Mouse (Mus musculus) intestine, embryonic 15.5 days (tissue): ENCODE results near the gene Apc2. TPM values are rescaled to one million over a fixed set of nuclear protein-coding genes. Genes with fewer than 3 reads are reported as not detected.
"Not testable (repeated sequence)": the region's sequence is repeated elsewhere in the genome, so short reads cannot be mapped to it uniquely, and the experiment has no call there.

Experiments used
- ATAC-seq: fragments of 200-750 bp; cut with Nextera tagmentation; 2 replicates; pipeline ENCODE4 v1.8.0; 2017; ENCODE audit warnings: moderate TSS enrichment, moderate library complexity
- H3K27ac ChIP-seq: fragments of 300-500 bp; sonication (generic); 2 replicates; pipeline ENCODE4 v1.5.1; 2015; ENCODE audit warnings: mild to moderate bottlenecking, inconsistent platforms
- H3K27me3 ChIP-seq: fragments of 300-500 bp; sonication (generic); replicated peaks from 2 replicates; pipeline ENCODE4 v1.6.1; 2015; ENCODE audit warnings: inconsistent platforms
- H3K36me3 ChIP-seq: fragments of 300-500 bp; sonication (generic); 2 replicates; pipeline ENCODE4 v1.6.1; 2015; ENCODE audit warnings: inconsistent platforms
- H3K4me1 ChIP-seq: fragments of 300-500 bp; sonication (generic); replicated peaks from 2 replicates; pipeline ENCODE4 v1.6.1; 2015; ENCODE audit warnings: inconsistent platforms
- H3K4me2 ChIP-seq: fragments of 300-500 bp; sonication (generic); replicated peaks from 2 replicates; pipeline ENCODE4 v1.6.1; 2015; ENCODE audit warnings: mild to moderate bottlenecking, inconsistent platforms
- H3K4me3 ChIP-seq: fragments of 300-500 bp; sonication (generic); replicated peaks from 2 replicates; pipeline ENCODE4 v1.5.1; 2015; ENCODE audit warnings: inconsistent platforms
- H3K9ac ChIP-seq: fragments of 300-500 bp; sonication (generic); 2 replicates; pipeline ENCODE4 v1.6.1; 2015; ENCODE audit warnings: inconsistent platforms
- H3K9me3 ChIP-seq: fragments of 300-500 bp; sonication (generic); 2 replicates; pipeline ENCODE4 v1.6.1; 2016; ENCODE audit warnings: inconsistent platforms
- WGBS: fragments of 180-500 bp; shearing (Covaris S2); methylation state at CpG from one replicate; pipeline ENCODE4 v1.1.7; 2015; 5-methylcytosine and 5-hydroxymethylcytosine counted together
- polyA plus RNA-seq: library from polyadenylated mRNA; unstranded; fragments of >200 nt; fragmentation: Nextera tagmentation; extraction: Ambion mirVana; gene quantifications from 2 replicates; pipeline ENCODE4 v1.2.1, GENCODE M21; 2015

The Apc2 gene
- polyA plus RNA-seq, 1 experiment from 2014 or later: 6.5 TPM

- H3K4me2 ChIP-seq: peak overlapping the region; percentile 67
- H3K9ac ChIP-seq: no peak overlapping the region
- H3K9me3 ChIP-seq: no peaks in the 10 kb centered on the region
- 35% methylated on average over 13 of the region's 13 CpGs for WGBS
- peak overlapping the region; percentile 36; the same call in 1 of the 2 replicates for H3K27ac ChIP-seq
- H3K4me1 ChIP-seq: peaks cover 57% of the 10 kb centered on the region
- ATAC-seq: 0 out of 2 replicates have a peak, but pooled peaks have one; percentile 1
- H3K27me3 ChIP-seq: peaks cover 62% of the 10 kb centered on the region
- peak overlapping the region; percentile 32 for H3K4me3 ChIP-seq
- H3K36me3 ChIP-seq: no peaks in the 10 kb centered on the region
Measured at GRCm38 (mm10) chr10:80343425-80343895, 47.7 kb downstream of the Apc2 start.

GRCm38 (mm10) chr10:80344131-80344661 lies 48.4 kb downstream of the Apc2 start:
- Histone ChIP-seq H3K9me3 (no peaks in the 10 kb centered on the region), H3K4me1 (peaks cover 65% of the 10 kb centered on the region), H3K27ac (peak overlapping the region; percentile 61), H3K9ac (no peak overlapping the region), H3K4me3 (no peak overlapping the region), H3K36me3 (no peaks in the 10 kb centered on the region), H3K4me2 (peak overlapping the region; percentile 67), H3K27me3 (peaks cover 70% of the 10 kb centered on the region)
- WGBS: 31% methylated on average over 9 of the region's 9 CpGs
- ATAC-seq: peak; percentile 14; the same call in 1 of the 2 replicates

- peaks cover 66% of the 10 kb centered on the region for H3K4me1 ChIP-seq
- peak overlapping the region; percentile 67 for H3K4me2 ChIP-seq
- WGBS: 3% methylated on average over 16 of the region's 16 CpGs
- H3K27me3 ChIP-seq: peaks cover 78% of the 10 kb centered on the region
- H3K27ac ChIP-seq: 0 out of 2 replicates have a peak overlapping the region, but pooled peaks have one; percentile 61
- no peaks in the 10 kb centered on the region for H3K36me3 ChIP-seq
- no peaks in the 10 kb centered on the region for H3K9me3 ChIP-seq
- peak overlapping the region; percentile 17; the same call in 1 of the 2 replicates for H3K9ac ChIP-seq
- H3K4me3 ChIP-seq: peak overlapping the region; percentile 21
- peak; percentile 18; the same call in 1 of the 2 replicates for ATAC-seq
Measured at GRCm38 (mm10) chr10:80345122-80345521, 49.3 kb downstream of the Apc2 start.

- not testable (repeated sequence) for H3K9me3 ChIP-seq, H3K9ac ChIP-seq, H3K4me3 ChIP-seq, ATAC-seq, H3K36me3 ChIP-seq, H3K4me2 ChIP-seq, H3K27ac ChIP-seq
- Histone ChIP-seq H3K4me1 (peaks cover 70% of the 10 kb centered on the region), H3K27me3 (peaks cover 75% of the 10 kb centered on the region)
- 84% methylated on average over 6 of the region's 6 CpGs for WGBS
Measured at GRCm38 (mm10) chr10:80345929-80346328, 50.2 kb downstream of the Apc2 start.

GRCm38 (mm10) chr10:80347514-80347967 lies 51.8 kb downstream of the Apc2 start:
- peak overlapping the region; percentile 56 for H3K9ac ChIP-seq
- peaks cover 69% of the 10 kb centered on the region for H3K27me3 ChIP-seq
- peaks cover 54% of the 10 kb centered on the region for H3K4me1 ChIP-seq
- no peak for ATAC-seq
- 16% methylated on average over 17 of the region's 17 CpGs for WGBS
- 0 out of 2 replicates have a peak overlapping the region, but pooled peaks have one; percentile 2 for H3K27ac ChIP-seq
- H3K4me3 ChIP-seq: peak overlapping the region; percentile 44
- H3K36me3 ChIP-seq: no peaks in the 10 kb centered on the region
- H3K9me3 ChIP-seq: no peaks in the 10 kb centered on the region
- H3K4me2 ChIP-seq: peak overlapping the region; percentile 77

- 2% methylated on average over 42 of the region's 42 CpGs for WGBS
- Histone ChIP-seq H3K4me1 (peaks cover 47% of the 10 kb centered on the region), H3K4me3 (peak within 1 kb of the TSS; percentile 44), H3K4me2 (peak within 1 kb of the TSS; percentile 77), H3K36me3 (no peaks in the 10 kb centered on the region), H3K9ac (peak within 1 kb of the TSS; percentile 56), H3K27ac (0 out of 2 replicates have a peak within 1 kb of the TSS, but pooled peaks have one; percentile 2), H3K27me3 (peaks cover 66% of the 10 kb centered on the region), H3K9me3 (no peaks in the 10 kb centered on the region)
- peak; percentile 52 for ATAC-seq
Measured at GRCm38 (mm10) chr10:80348244-80348781, 52.5 kb downstream of the Apc2 start, which contains the start of gene Adamtsl5. Gene Adamtsl5, minus strand, starts transcription at chr10:80348412.

GRCm38 (mm10) chr10:80348981-80349380 lies 53.2 kb downstream of the Apc2 start:
- Histone ChIP-seq H3K9ac (peak overlapping the region; percentile 56; the same call in 1 of the 2 replicates), H3K4me2 (peak overlapping the region; percentile 77), H3K27me3 (peaks cover 62% of the 10 kb centered on the region), H3K36me3 (no peaks in the 10 kb centered on the region), H3K4me1 (peaks cover 41% of the 10 kb centered on the region), H3K4me3 (peak overlapping the region; percentile 44), H3K9me3 (no peaks in the 10 kb centered on the region), H3K27ac (no peak overlapping the region)
- ATAC-seq: no peak
- 16% methylated on average over 26 of the region's 26 CpGs for WGBS

GRCm38 (mm10) chr10:80350292-80350691 lies 54.5 kb downstream of the Apc2 start:
- peaks cover 60% of the 10 kb centered on the region for H3K27me3 ChIP-seq
- no peak overlapping the region for H3K4me2 ChIP-seq
- no peak overlapping the region for H3K27ac ChIP-seq
- H3K4me3 ChIP-seq: 0 out of 2 replicates have a peak overlapping the region, but pooled peaks have one; percentile 4
- no peaks in the 10 kb centered on the region for H3K9me3 ChIP-seq
- peaks cover 29% of the 10 kb centered on the region for H3K4me1 ChIP-seq
- 5% methylated on average over 7 of the region's 7 CpGs for WGBS
- no peaks in the 10 kb centered on the region for H3K36me3 ChIP-seq
- no peak overlapping the region for H3K9ac ChIP-seq
- peak; percentile 74 for ATAC-seq

GRCm38 (mm10) chr10:80351896-80352295 lies 56.1 kb downstream of the Apc2 start:
- H3K36me3 ChIP-seq: no peaks in the 10 kb centered on the region
- no peak overlapping the region for H3K27ac ChIP-seq
- H3K4me2 ChIP-seq: no peak overlapping the region
- H3K9me3 ChIP-seq: no peaks in the 10 kb centered on the region
- H3K4me3 ChIP-seq: no peak overlapping the region
- peak; percentile 8; the same call in 1 of the 2 replicates for ATAC-seq
- H3K4me1 ChIP-seq: peaks cover 35% of the 10 kb centered on the region
- H3K27me3 ChIP-seq: peaks cover 71% of the 10 kb centered on the region
- no peak overlapping the region for H3K9ac ChIP-seq
- 20% methylated on average over 11 of the region's 11 CpGs for WGBS

- peaks cover 37% of the 10 kb centered on the region for H3K4me1 ChIP-seq
- H3K27me3 ChIP-seq: peaks cover 73% of the 10 kb centered on the region
- no peak overlapping the region for H3K4me3 ChIP-seq
- no peak overlapping the region for H3K4me2 ChIP-seq
- 70% methylated on average over 8 of the region's 8 CpGs for whole genome bisulfite sequencing
- H3K36me3 ChIP-seq: no peaks in the 10 kb centered on the region
- H3K9me3 ChIP-seq: no peaks in the 10 kb centered on the region
- H3K27ac ChIP-seq: no peak overlapping the region
- no peak for ATAC-seq
- H3K9ac ChIP-seq: no peak overlapping the region
Measured at GRCm38 (mm10) chr10:80352727-80353126, 57.0 kb downstream of the Apc2 start.

- H3K27ac ChIP-seq: no peak overlapping the region
- 14% methylated on average over 9 of the region's 9 CpGs for WGBS
- ATAC-seq: no peak
- no peak overlapping the region for H3K9ac ChIP-seq
- peaks cover 25% of the 10 kb centered on the region for H3K4me1 ChIP-seq
- no peak overlapping the region for H3K4me3 ChIP-seq
- peaks cover 75% of the 10 kb centered on the region for H3K27me3 ChIP-seq
- no peaks in the 10 kb centered on the region for H3K36me3 ChIP-seq
- no peaks in the 10 kb centered on the region for H3K9me3 ChIP-seq
- H3K4me2 ChIP-seq: no peak overlapping the region
Measured at GRCm38 (mm10) chr10:80355431-80355830, 59.7 kb downstream of the Apc2 start.

- peaks cover 70% of the 10 kb centered on the region for H3K27me3 ChIP-seq
- 1% methylated on average over 53 of the region's 53 CpGs for WGBS
Measured at GRCm38 (mm10) chr10:80356001-80356682, 60.4 kb downstream of the Apc2 start, which contains the start of gene Plk5. Gene Plk5, plus strand, starts transcription at chr10:80356459.

More at GRCm38 (mm10) chr10:80356001-80356682, 60.4 kb downstream of the Apc2 start, which contains the start of gene Plk5:
- no peaks in the 10 kb centered on the region for H3K36me3 ChIP-seq
- no peaks in the 10 kb centered on the region for H3K9me3 ChIP-seq
- peak within 1 kb of the TSS; percentile 17; the same call in 1 of the 2 replicates for H3K9ac ChIP-seq
- H3K27ac ChIP-seq: no peak within 1 kb of the TSS
- peak within 1 kb of the TSS; percentile 28 for H3K4me3 ChIP-seq
- peak within 1 kb of the TSS; percentile 53 for H3K4me2 ChIP-seq
- peaks cover 22% of the 10 kb centered on the region for H3K4me1 ChIP-seq
- ATAC-seq: no peak
